Mouse (Mus musculus) stomach, embryonic 16.5 days (tissue): ENCODE data around the gene Podxl2. TPM values are rescaled to one million over a fixed set of nuclear protein-coding genes. Genes with fewer than 3 reads are reported as not detected.

Experiments
- ATAC-seq: fragments of 200-750 bp; cut with Nextera tagmentation; 2 replicates; pipeline ENCODE4 v1.8.0; 2017; ENCODE audit warnings: moderate number of reproducible peaks, moderate TSS enrichment; ENCODE audit not compliant: insufficient read depth, low FRiP score
- H3K27ac ChIP-seq: fragments of 300-500 bp; sonication (generic); 2 replicates; pipeline ENCODE4 v1.5.1; 2014; ENCODE audit warnings: low read length
- H3K27me3 ChIP-seq: fragments of 300-500 bp; sonication (generic); 2 replicates; pipeline ENCODE4 v1.6.1; 2014; ENCODE audit warnings: low read length, control low read depth, mixed read lengths; ENCODE audit not compliant: control insufficient read depth, insufficient read depth
- H3K36me3 ChIP-seq: fragments of 300-500 bp; sonication (generic); 2 replicates; pipeline ENCODE4 v1.6.1; 2014; ENCODE audit warnings: low read length; ENCODE audit not compliant: control insufficient read depth, insufficient read depth
- H3K4me1 ChIP-seq: fragments of 300-500 bp; sonication (generic); 2 replicates; pipeline ENCODE4 v1.6.1; 2014; ENCODE audit warnings: low read length, control low read depth, mixed read lengths; ENCODE audit not compliant: control insufficient read depth, insufficient read depth
- H3K4me2 ChIP-seq: fragments of 300-500 bp; sonication (generic); 2 replicates; pipeline ENCODE4 v1.6.1; 2014; ENCODE audit warnings: low read depth, low read length, mixed read lengths
- H3K4me3 ChIP-seq: fragments of 300-500 bp; sonication (generic); replicated peaks from 2 replicates; pipeline ENCODE4 v1.5.1; 2014; ENCODE audit warnings: mild to moderate bottlenecking, low read length
- H3K9ac ChIP-seq: fragments of 300-500 bp; sonication (generic); 2 replicates; pipeline ENCODE4 v1.6.1; 2014; ENCODE audit warnings: low read length
- H3K9me3 ChIP-seq: fragments of 300-500 bp; sonication (generic); replicated peaks from 2 replicates; pipeline ENCODE4 v1.6.1; 2016; ENCODE audit warnings: low read length, control low read depth; ENCODE audit not compliant: control insufficient read depth
- WGBS: fragments of 180-500 bp; shearing (Covaris S2); extraction: QIAGEN DNeasy Blood & Tissue Kit; methylation state at CpG from one replicate; pipeline ENCODE4 v1.1.7; 2014; 5-methylcytosine and 5-hydroxymethylcytosine counted together
- polyA plus RNA-seq: library from polyadenylated mRNA; unstranded; fragments of >200 nt; fragmentation: Nextera tagmentation; extraction: Ambion mirVana; gene quantifications from 2 replicates; pipeline ENCODE4 v1.2.1, GENCODE M21; 2015

The Podxl2 gene
- polyA plus RNA-seq, 1 experiment from 2014 or later = 34.4 TPM

GRCm38 (mm10) chr6:88804966-88805577 lies 69.8 kb downstream of the Podxl2 start:
- Histone ChIP-seq H3K9ac (no peak overlapping the region), H3K9me3 (no peaks in the 10 kb centered on the region), H3K4me3 (no peak overlapping the region), H3K27me3 (no peaks in the 10 kb centered on the region), H3K4me1 (peaks cover 16% of the 10 kb centered on the region), H3K4me2 (no peak overlapping the region), H3K36me3 (no peaks in the 10 kb centered on the region), H3K27ac (no peak overlapping the region)
- ATAC-seq = no peak
- WGBS = 82% methylated on average over 17 of the region's 17 CpGs

- H3K4me2 ChIP-seq = no peak overlapping the region
- H3K36me3 ChIP-seq = no peaks in the 10 kb centered on the region
- H3K27me3 ChIP-seq = no peaks in the 10 kb centered on the region
- H3K4me3 ChIP-seq = no peak overlapping the region
- peaks cover 7% of the 10 kb centered on the region for H3K4me1 ChIP-seq
- no peak overlapping the region for H3K27ac ChIP-seq
- H3K9ac ChIP-seq = no peak overlapping the region
- no peaks in the 10 kb centered on the region for H3K9me3 ChIP-seq
- WGBS = 68% methylated on average over 4 of the region's 4 CpGs
- ATAC-seq = 0 out of 2 replicates have a peak, but pooled peaks have one; percentile 21
Observed at GRCm38 (mm10) chr6:88803957-88804695, 70.7 kb downstream of the Podxl2 start.

- peaks cover 6% of the 10 kb centered on the region; the same call in 1 of the 2 replicates for H3K4me1 ChIP-seq
- no peak overlapping the region for H3K4me2 ChIP-seq
- ATAC-seq = no peak
- no peaks in the 10 kb centered on the region for H3K9me3 ChIP-seq
- H3K36me3 ChIP-seq = no peaks in the 10 kb centered on the region
- no peak overlapping the region for H3K27ac ChIP-seq
- H3K9ac ChIP-seq = no peak overlapping the region
- H3K27me3 ChIP-seq = no peaks in the 10 kb centered on the region
- H3K4me3 ChIP-seq = no peak overlapping the region
- 71% methylated on average over 7 of the region's 7 CpGs for WGBS
Observed at GRCm38 (mm10) chr6:88803051-88803450, 71.8 kb downstream of the Podxl2 start.

DNA sequence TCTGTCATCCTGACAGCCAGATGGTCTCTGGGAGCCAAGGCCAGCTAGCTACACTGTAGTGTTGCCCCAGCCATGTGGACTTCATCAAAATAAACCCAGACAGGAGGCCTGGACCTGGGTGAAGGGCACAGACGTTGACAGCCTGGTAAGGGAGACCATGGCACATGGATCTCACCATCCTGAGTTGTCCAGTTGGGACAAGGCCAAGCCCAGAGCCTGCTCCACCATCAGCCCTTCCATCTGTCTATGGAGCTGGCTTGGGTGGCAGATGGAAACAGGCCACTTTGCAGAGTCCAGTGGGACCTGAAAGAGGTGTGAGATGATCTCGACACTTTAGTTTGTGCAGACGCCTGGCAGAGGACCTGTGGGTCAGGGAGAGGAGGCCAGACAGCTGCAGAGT lies 74.1 kb downstream of the Podxl2 start:
- no peaks in the 10 kb centered on the region for H3K27me3 ChIP-seq
- H3K9ac ChIP-seq = no peak overlapping the region
- no peak overlapping the region for H3K4me3 ChIP-seq
- no peaks in the 10 kb centered on the region for H3K36me3 ChIP-seq
- WGBS = 25% methylated on average over 3 of the region's 3 CpGs
- no peak for ATAC-seq
- H3K4me2 ChIP-seq = no peak overlapping the region
- H3K27ac ChIP-seq = no peak overlapping the region
- H3K9me3 ChIP-seq = no peaks in the 10 kb centered on the region
- 0 out of 2 replicates have a peak, but pooled peaks cover 6% of the 10 kb centered on the region for H3K4me1 ChIP-seq

- WGBS = 75% methylated on average over 7 of the region's 7 CpGs
- H3K4me2 ChIP-seq = no peak overlapping the region
- H3K4me3 ChIP-seq = no peak overlapping the region
- H3K9ac ChIP-seq = no peak overlapping the region
- 0 out of 2 replicates have a peak, but pooled peaks cover 6% of the 10 kb centered on the region for H3K4me1 ChIP-seq
- H3K27me3 ChIP-seq = no peaks in the 10 kb centered on the region
- H3K27ac ChIP-seq = no peak overlapping the region
- no peaks in the 10 kb centered on the region for H3K9me3 ChIP-seq
- ATAC-seq = no peak
- H3K36me3 ChIP-seq = no peaks in the 10 kb centered on the region
Observed at GRCm38 (mm10) chr6:88800191-88800590, 74.7 kb downstream of the Podxl2 start.

DNA sequence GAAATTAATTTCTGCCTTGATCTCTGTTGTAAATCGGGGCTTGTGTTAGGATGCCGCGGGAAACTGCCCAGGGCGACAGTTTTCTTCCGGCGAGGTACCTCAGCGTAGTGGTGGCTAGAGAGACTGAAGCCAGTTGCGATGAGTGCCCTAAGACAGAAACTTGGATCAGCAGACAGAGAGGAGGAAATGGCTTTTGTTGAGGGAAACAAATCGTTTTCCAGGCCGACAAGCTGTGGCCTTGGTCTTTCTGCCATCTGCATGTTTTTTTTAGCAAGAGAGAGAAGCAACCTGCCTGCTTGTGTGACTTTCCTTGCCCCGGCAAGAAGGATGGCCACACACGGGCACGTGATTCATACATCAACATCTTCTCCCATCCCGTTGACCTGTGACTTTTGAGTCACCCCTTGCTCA lies 80.3 kb downstream of the Podxl2 start:
- no peak for ATAC-seq
- Histone ChIP-seq H3K4me2 (no peak overlapping the region), H3K27ac (0 out of 2 replicates have a peak overlapping the region, but pooled peaks have one; percentile 12), H3K27me3 (no peaks in the 10 kb centered on the region), H3K4me1 (peaks cover 27% of the 10 kb centered on the region), H3K9ac (no peak overlapping the region), H3K4me3 (no peak overlapping the region), H3K9me3 (no peaks in the 10 kb centered on the region), H3K36me3 (no peaks in the 10 kb centered on the region)
- WGBS = 63% methylated on average over 14 of the region's 14 CpGs

DNA sequence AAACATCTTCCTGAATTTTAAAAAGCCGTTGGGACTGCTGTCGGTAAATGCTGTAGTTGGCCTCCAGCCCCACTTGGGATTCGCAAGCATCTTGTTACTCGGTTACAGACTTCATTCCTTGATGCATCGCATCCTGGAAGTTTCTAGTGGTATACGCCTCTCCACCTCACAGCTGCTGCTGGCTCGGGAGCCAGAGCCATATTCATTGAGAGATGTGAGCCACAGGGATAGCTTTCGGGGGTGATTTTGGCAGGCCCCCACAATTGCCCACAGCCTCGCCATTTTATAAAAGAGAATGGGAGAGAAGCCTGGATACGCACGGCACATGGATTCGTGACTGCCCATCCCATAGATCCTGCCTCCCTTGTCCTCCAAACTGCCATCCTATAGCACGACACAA lies 81.0 kb downstream of the Podxl2 start:
- 64% methylated on average over 13 of the region's 13 CpGs for WGBS
- H3K4me1 ChIP-seq = peaks cover 31% of the 10 kb centered on the region
- H3K27me3 ChIP-seq = no peaks in the 10 kb centered on the region
- H3K9ac ChIP-seq = no peak overlapping the region
- no peak overlapping the region for H3K4me2 ChIP-seq
- no peak overlapping the region for H3K4me3 ChIP-seq
- H3K9me3 ChIP-seq = no peaks in the 10 kb centered on the region
- no peak overlapping the region for H3K27ac ChIP-seq
- no peak for ATAC-seq
- H3K36me3 ChIP-seq = no peaks in the 10 kb centered on the region

- no peak overlapping the region for H3K4me3 ChIP-seq
- no peak overlapping the region; the same call in 1 of the 2 replicates for H3K9ac ChIP-seq
- H3K4me2 ChIP-seq = no peak overlapping the region
- 56% methylated on average over 2 of the region's 2 CpGs for WGBS
- H3K36me3 ChIP-seq = no peaks in the 10 kb centered on the region
- H3K9me3 ChIP-seq = no peaks in the 10 kb centered on the region
- H3K27ac ChIP-seq = peak overlapping the region; percentile 53
- ATAC-seq = peak; percentile 38; the same call in 1 of the 2 replicates
- H3K27me3 ChIP-seq = no peaks in the 10 kb centered on the region
- peaks cover 34% of the 10 kb centered on the region for H3K4me1 ChIP-seq
Observed at GRCm38 (mm10) chr6:88793243-88793642, 81.6 kb downstream of the Podxl2 start.
